Mouse (Mus musculus) liver, adult 10 weeks (tissue): ENCODE data around the gene Lrig2. TPM values are rescaled to one million over a fixed set of nuclear protein-coding genes. Genes with fewer than 3 reads are reported as not detected.

Experiments used
- polyA plus RNA-seq: library from polyadenylated mRNA; stranded (reverse); fragments of 350-450 nt; fragmentation: Illumina TruSeq; extraction: RNeasy Lipid Tissue Mini Kit (QIAGEN cat#74804); gene quantifications from one replicate; pipeline ENCODE4 v1.2.3, GENCODE M21; 2014; ENCODE audit warnings: low read depth, low replicate concordance

Lrig2 gene
- polyA plus RNA-seq: 4.7 TPM

GRCm38 (mm10) chr3:104511538-104512423 lies at the start of gene Lrig2:
Lrig2 (minus strand) TSS chr3:104511918.

Other genes with a start within 250 kb of the Lrig2 start
- 53.5 TPM for gene Slc16a1, start 126.8 kb upstream of the Lrig2 start, polyA plus RNA-seq